Mouse (Mus musculus): ENCODE data around the gene Scgb1b29. TPM values are rescaled to one million over a fixed set of nuclear protein-coding genes. Genes with fewer than 3 reads are reported as not detected.
"Not testable (repeated sequence)": the region's sequence is repeated elsewhere in the genome, so short reads cannot be mapped to it uniquely, and the experiment has no call there.

The Scgb1b29 gene
- polyA plus RNA-seq (2015; fragmentation: Nextera tagmentation; extraction: Ambion mirVana), result not detected in 2 replicates

- WGBS, result 90% methylated on average over 5 of the region's 5 CpGs
- ATAC-seq (ENCODE audit: low FRiP score, low read depth); H3K4me1 ChIP-seq (replicated peaks): not testable (repeated sequence)
Measured at GRCm38 (mm10) chr7:32441241-32441640, at the start of gene Scgb1b29. Gene Scgb1b29 (plus strand): TSS chr7:32441541.

GRCm38 (mm10) chr7:32428636-32429035 lies 12.7 kb upstream of the Scgb1b29 start:
- not testable (repeated sequence) for H3K4me1 ChIP-seq (replicated peaks); ATAC-seq (ENCODE audit: low FRiP score, low read depth); H3K4me2 ChIP-seq; H3K36me3 ChIP-seq; H3K9me3 ChIP-seq; H3K27ac ChIP-seq (replicated peaks); H3K27me3 ChIP-seq; H3K9ac ChIP-seq; H3K4me3 ChIP-seq
- 92% methylated on average over 11 of the region's 11 CpGs for WGBS

More at GRCm38 (mm10) chr7:32441241-32441640, at the start of gene Scgb1b29:
- H3K9me3 ChIP-seq; H3K36me3 ChIP-seq; H3K4me3 ChIP-seq; H3K4me2 ChIP-seq; H3K27ac ChIP-seq (replicated peaks); H3K9ac ChIP-seq; H3K27me3 ChIP-seq: not testable (repeated sequence)

Other genes with a start within 250 kb of the Scgb1b29 start
- gene Scgb2b11, start 230.4 kb upstream of the Scgb1b29 start, polyA plus RNA-seq (2015; fragmentation: Nextera tagmentation; extraction: Ambion mirVana), result not detected in 2 replicates
- not detected in 2 replicates for gene Scgb1b11, start 218.7 kb upstream of the Scgb1b29 start, polyA plus RNA-seq (2015; fragmentation: Nextera tagmentation; extraction: Ambion mirVana)
- gene Scgb2b12, start 114.3 kb upstream of the Scgb1b29 start, polyA plus RNA-seq (2015; fragmentation: Nextera tagmentation; extraction: Ambion mirVana), result not detected in 2 replicates
- not detected in 2 replicates for gene Scgb1b12, start 107.4 kb upstream of the Scgb1b29 start, polyA plus RNA-seq (2015; fragmentation: Nextera tagmentation; extraction: Ambion mirVana)

Data from hindbrain, embryonic 15.5 days (tissue).